Mouse (Mus musculus) liver, adult 2 months (tissue): ENCODE results near the gene Dock3. TPM values are rescaled to one million over a fixed set of nuclear protein-coding genes. Genes with fewer than 3 reads are reported as not detected.

Experiments used
- DNase-seq: peaks from one replicate; pipeline ENCODE4 v3.0.0-alpha.2; 2011; ENCODE audit warnings: low read depth, low spot score; ENCODE audit errors: extremely low read depth
- H3K27ac ChIP-seq: fragments of 200-500 bp; replicated peaks from 2 replicates; pipeline ENCODE4 v1.5.1; 2012; ENCODE audit warnings: low read depth, mild to moderate bottlenecking, control low read depth, inconsistent platforms, low read length; ENCODE audit not compliant: insufficient read depth
- H3K27me3 ChIP-seq: fragments of 200-500 bp; 2 replicates; pipeline ENCODE4 v1.6.1; 2012; ENCODE audit warnings: mild to moderate bottlenecking, moderate library complexity, low read length, inconsistent platforms; ENCODE audit not compliant: control insufficient read depth, insufficient read depth
- H3K36me3 ChIP-seq: fragments of 200-500 bp; 2 replicates; pipeline ENCODE4 v1.6.1; 2012; ENCODE audit warnings: low read length, inconsistent platforms; ENCODE audit not compliant: control insufficient read depth, insufficient read depth
- H3K4me1 ChIP-seq: fragments of 200-500 bp; 2 replicates; pipeline ENCODE4 v1.6.1; 2011; ENCODE audit warnings: low read length; ENCODE audit not compliant: control insufficient read depth, insufficient read depth
- H3K4me3 ChIP-seq: fragments of 200-500 bp; 2 replicates; pipeline ENCODE4 v1.5.1; 2011; ENCODE audit warnings: low read depth, mild to moderate bottlenecking, control low read depth, low read length, moderate library complexity; ENCODE audit not compliant: insufficient read depth
- H3K79me2 ChIP-seq: fragments of 200-500 bp; 2 replicates; pipeline ENCODE4 v1.6.1; 2012; ENCODE audit warnings: inconsistent platforms, mild to moderate bottlenecking, low read length, moderate library complexity; ENCODE audit not compliant: control insufficient read depth, insufficient read depth
- H3K9ac ChIP-seq: fragments of 200-500 bp; 2 replicates; pipeline ENCODE4 v1.6.1; 2012; ENCODE audit warnings: low read depth, mild to moderate bottlenecking, control low read depth, inconsistent platforms, low read length
- CTCF ChIP-seq: fragments of 200-500 bp; IDR thresholded peaks from 2 replicates; pipeline ENCODE4 v1.5.1; 2011; ENCODE audit warnings: low read depth, low read length, control low read depth
- POLR2A ChIP-seq: fragments of 200-500 bp; IDR thresholded peaks from 2 replicates; pipeline ENCODE4 v1.6.1; 2011; ENCODE audit warnings: low read length, control low read depth; ENCODE audit not compliant: insufficient read depth; ENCODE audit errors: extremely low read depth
- WGBS: fragments of 180-500 bp; shearing (Covaris S2); methylation state at CpG from one replicate; pipeline ENCODE4 v1.1.7; 2018; 5-methylcytosine and 5-hydroxymethylcytosine counted together
- polyA plus RNA-seq: library from polyadenylated mRNA; depleted of rRNA; stranded (reverse); fragments of >200 nt; gene quantifications from 2 replicates; pipeline ENCODE4 v1.2.3, GENCODE M21; 2012; rRNA removed
- total RNA-seq: library from RNA; depleted of rRNA; stranded (reverse); fragments of >200 nt; gene quantifications from 2 replicates; pipeline ENCODE4 v1.2.3, GENCODE M21; 2014; rRNA removed

Gene Dock3
- total and polyA plus RNA-seq, 2 experiments = not detected

DNA sequence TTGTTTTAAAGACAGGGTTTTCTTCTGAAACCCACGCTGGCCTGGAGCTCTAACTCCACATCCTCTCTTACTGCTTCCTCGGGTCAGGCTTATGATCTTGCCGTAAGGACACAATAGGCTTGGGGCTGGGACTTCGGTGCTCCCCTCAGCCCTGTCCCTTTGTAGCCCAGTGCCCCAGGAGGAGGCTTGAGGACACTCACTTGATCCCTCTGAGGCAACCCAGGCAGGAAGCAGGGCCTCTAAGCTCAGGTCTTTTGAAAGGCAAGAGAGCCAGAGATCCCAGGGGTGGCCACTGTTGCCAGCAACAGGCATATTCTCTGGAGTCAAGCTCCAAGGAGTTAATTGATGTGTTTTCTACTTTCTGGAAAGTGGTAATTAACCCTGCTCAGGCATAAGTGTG is 352.2 kb downstream of the Dock3 start:
- WGBS = 74% methylated on average over 4 of the region's 4 CpGs
- Histone ChIP-seq H3K79me2 (no peaks in the 10 kb centered on the region), H3K36me3 (peaks cover 46% of the 10 kb centered on the region), H3K4me3 (no peak overlapping the region), H3K4me1 (no peaks in the 10 kb centered on the region), H3K27me3 (no peaks in the 10 kb centered on the region), H3K9ac (no peak overlapping the region), H3K27ac (no peak overlapping the region)
- TF ChIP-seq POLR2A (no peak), CTCF (no peak)
- no peak for DNase-seq

DNA sequence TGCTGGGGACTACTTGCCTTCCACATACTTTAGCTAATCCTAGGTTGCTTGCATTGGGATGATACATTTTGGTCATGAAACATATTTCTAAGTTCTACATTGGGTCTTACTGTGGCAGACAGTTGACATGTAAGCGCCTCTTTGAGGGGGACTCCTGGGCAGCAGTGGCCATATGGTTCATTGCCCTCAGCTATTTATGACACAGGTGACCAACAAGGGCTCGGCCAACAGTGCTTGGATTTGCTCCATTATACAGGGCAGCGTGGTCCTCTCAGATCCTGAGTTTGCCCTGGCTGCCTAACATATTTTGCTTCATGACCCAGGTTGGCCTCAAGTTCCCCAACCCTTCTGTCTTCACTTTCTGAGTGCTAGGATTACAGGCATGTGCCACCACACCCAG is 355.0 kb downstream of the Dock3 start:
- Histone ChIP-seq H3K27ac (no peak overlapping the region), H3K4me1 (no peaks in the 10 kb centered on the region), H3K36me3 (peaks cover 54% of the 10 kb centered on the region), H3K9ac (no peak overlapping the region), H3K27me3 (no peaks in the 10 kb centered on the region), H3K4me3 (no peak overlapping the region), H3K79me2 (no peaks in the 10 kb centered on the region)
- DNase-seq = no peak
- WGBS = 80% methylated on average over 3 of the region's 3 CpGs
- TF ChIP-seq CTCF (no peak), POLR2A (no peak)

DNA sequence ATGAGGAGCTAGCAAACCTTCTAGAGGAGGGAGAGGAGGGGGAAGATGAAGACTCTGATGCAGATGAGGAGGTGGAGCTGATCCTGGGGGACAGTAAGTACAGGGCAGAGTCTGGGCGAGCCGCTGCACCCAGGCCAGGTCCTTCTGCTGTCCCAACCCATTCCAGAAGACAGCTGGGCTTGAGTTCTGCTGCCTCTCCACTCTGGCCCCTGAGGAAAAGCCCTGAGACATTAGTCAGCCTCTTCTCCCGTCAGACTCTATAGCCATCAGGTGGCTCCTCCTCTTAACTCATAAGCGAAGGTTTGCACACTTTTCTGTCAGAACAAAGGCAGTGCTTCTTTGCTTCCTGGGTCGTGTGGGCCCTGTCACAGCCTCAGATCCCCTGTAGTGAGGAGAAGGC is 357.5 kb downstream of the Dock3 start:
- DNase-seq = no peak
- Histone ChIP-seq H3K36me3 (peaks cover 55% of the 10 kb centered on the region), H3K4me3 (no peak overlapping the region), H3K9ac (no peak overlapping the region), H3K79me2 (no peaks in the 10 kb centered on the region), H3K4me1 (no peaks in the 10 kb centered on the region), H3K27me3 (no peaks in the 10 kb centered on the region), H3K27ac (no peak overlapping the region)
- TF ChIP-seq POLR2A = no peak
- TF ChIP-seq CTCF = no peak
- 86% methylated on average over 5 of the region's 5 CpGs for WGBS

DNA sequence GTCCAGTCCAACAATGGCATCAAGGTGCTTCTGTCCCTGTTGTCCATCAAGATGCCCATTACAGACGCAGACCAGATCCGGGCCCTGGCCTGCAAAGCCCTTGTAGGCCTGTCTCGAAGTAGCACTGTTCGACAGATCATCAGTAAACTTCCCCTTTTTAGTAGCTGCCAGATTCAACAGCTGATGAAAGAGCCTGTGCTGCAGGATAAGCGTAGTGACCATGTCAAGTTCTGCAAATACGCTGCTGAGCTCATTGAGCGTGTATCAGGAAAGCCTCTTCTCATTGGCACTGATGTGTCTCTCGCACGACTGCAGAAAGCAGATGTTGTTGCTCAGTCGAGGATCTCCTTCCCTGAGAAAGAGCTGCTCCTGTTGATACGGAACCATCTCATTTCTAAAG is 373.7 kb downstream of the Dock3 start:
- 91% methylated on average over 11 of the region's 11 CpGs for WGBS

DNA sequence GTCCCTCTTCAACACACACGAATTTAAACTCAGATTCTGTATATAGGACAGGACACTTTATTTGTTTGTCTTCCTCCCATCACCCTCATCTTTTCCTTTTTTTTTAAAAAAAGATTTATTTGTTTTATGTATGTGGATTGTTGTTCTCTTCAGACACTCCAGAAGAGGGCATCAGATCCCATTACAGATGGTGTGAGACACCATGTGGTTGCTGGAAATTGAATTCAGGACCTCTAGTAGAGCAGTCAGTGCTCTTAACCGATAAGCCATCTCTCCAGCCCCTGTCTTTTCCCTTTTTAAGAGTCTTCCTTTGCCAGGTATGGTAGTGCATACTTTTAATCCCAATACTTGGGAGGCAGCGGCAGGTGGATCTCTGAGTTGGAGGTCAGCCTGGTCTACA is 375.0 kb downstream of the Dock3 start:
- no peak for DNase-seq
- Histone ChIP-seq H3K79me2 (no peaks in the 10 kb centered on the region), H3K27me3 (no peaks in the 10 kb centered on the region), H3K4me3 (no peak overlapping the region), H3K27ac (no peak overlapping the region), H3K36me3 (peaks cover 62% of the 10 kb centered on the region), H3K4me1 (no peaks in the 10 kb centered on the region), H3K9ac (no peak overlapping the region)
- TF ChIP-seq POLR2A (no peak), CTCF (no peak)
- WGBS = 82% methylated on average over 3 of the region's 3 CpGs

More for the DNA sequence above, 373.7 kb downstream of the Dock3 start:
- H3K27ac ChIP-seq = no peak overlapping the region
- H3K36me3 ChIP-seq = peaks cover 65% of the 10 kb centered on the region
- H3K27me3 ChIP-seq = no peaks in the 10 kb centered on the region
- H3K79me2 ChIP-seq = no peaks in the 10 kb centered on the region
- H3K4me3 ChIP-seq = no peak overlapping the region
- TF ChIP-seq POLR2A = no peak
- no peak for TF ChIP-seq CTCF
- no peak for DNase-seq
- H3K9ac ChIP-seq = no peak overlapping the region
- no peaks in the 10 kb centered on the region for H3K4me1 ChIP-seq

Other genes with a start within 250 kb of the Dock3 start
- 1.8 and 3.4 TPM in 2 replicates for gene Mapkapk3, start 58.0 kb upstream of the Dock3 start, total RNA-seq
- 3.9 and 6.0 TPM in 2 replicates for gene Mapkapk3, start 58.0 kb upstream of the Dock3 start, polyA plus RNA-seq
- 0.55 and 1.7 TPM in 2 replicates for gene Cish, start 64.1 kb upstream of the Dock3 start, total RNA-seq
- 10.1 and 32.8 TPM in 2 replicates for gene Cish, start 64.1 kb upstream of the Dock3 start, polyA plus RNA-seq
- gene Hemk1, start 106.4 kb upstream of the Dock3 start, total RNA-seq = 14.4 and 18.4 TPM in 2 replicates
- gene Hemk1, start 106.4 kb upstream of the Dock3 start, polyA plus RNA-seq = 19.6 and 28.1 TPM in 2 replicates
- gene 6430571L13Rik, start 108.7 kb upstream of the Dock3 start, total RNA-seq = 0.46 and 0.67 TPM in 2 replicates
- 1.2 and 1.6 TPM in 2 replicates for gene 6430571L13Rik, start 108.7 kb upstream of the Dock3 start, polyA plus RNA-seq
- gene Cacna2d2, start 167.7 kb upstream of the Dock3 start, total RNA-seq = not detected in 2 replicates
- not detected in 2 replicates for gene Cacna2d2, start 167.7 kb upstream of the Dock3 start, polyA plus RNA-seq